Mouse (Mus musculus): ENCODE results near the gene Sin3b.

Sin3b gene

GRCm38 (mm10) chr8:72752289-72752688 is 29.2 kb downstream of the Sin3b start:
- in situ Hi-C loops (cut with MboI, MseI), result loop anchor here (10.0 kb wide), 1 partner anchor 1477 kb away; the partner anchor contains the start of genes Haus8 and Myo9b

GRCm38 (mm10) chr8:72753165-72753564 is 30.1 kb downstream of the Sin3b start:
- in situ Hi-C loops (cut with MboI, MseI), result loop anchor here (10.0 kb wide), 1 partner anchor 1478 kb away; the partner anchor contains the start of genes Haus8 and Myo9b

- in situ Hi-C loops (cut with MboI, MseI), result loop anchor here (10.0 kb wide), 1 partner anchor 1479 kb away; the partner anchor contains the start of genes Haus8 and Myo9b
Measured at GRCm38 (mm10) chr8:72753781-72754180, 30.7 kb downstream of the Sin3b start.

- in situ Hi-C loops (cut with MboI, MseI), result loop anchor here (10.0 kb wide), 1 partner anchor 1481 kb away; the partner anchor contains the start of genes Haus8 and Myo9b
Measured at GRCm38 (mm10) chr8:72756031-72756430, 32.9 kb downstream of the Sin3b start.

GRCm38 (mm10) chr8:72756771-72757390 is 33.8 kb downstream of the Sin3b start:
- in situ Hi-C loops (cut with MboI, MseI), result loop anchor here (10.0 kb wide), 1 partner anchor 1482 kb away; the partner anchor contains the start of genes Haus8 and Myo9b

GRCm38 (mm10) chr8:72757426-72758195 is 34.5 kb downstream of the Sin3b start:
- in situ Hi-C loops (cut with MboI, MseI), result loop anchor here (10.0 kb wide), 1 partner anchor 1483 kb away; the partner anchor contains the start of genes Haus8 and Myo9b

- in situ Hi-C loops (cut with MboI, MseI), result loop anchor here (10.0 kb wide), 1 partner anchor 1484 kb away; the partner anchor contains the start of genes Haus8 and Myo9b
Measured at GRCm38 (mm10) chr8:72758310-72758709, 35.2 kb downstream of the Sin3b start.

GRCm38 (mm10) chr8:72760216-72760615 is 37.1 kb downstream of the Sin3b start:
- in situ Hi-C loops (cut with MboI, MseI), result no loop called here

GRCm38 (mm10) chr8:72761322-72762051 is 38.4 kb downstream of the Sin3b start, which contains the start of gene F2rl3:
F2rl3 (plus strand) TSS chr8:72761880.
- in situ Hi-C loops (cut with MboI, MseI), result no loop called here

GRCm38 (mm10) chr8:72762306-72762705 is 39.2 kb downstream of the Sin3b start:
- in situ Hi-C loops (cut with MboI, MseI), result no loop called here

GRCm38 (mm10) chr8:72765696-72766095 is 42.6 kb downstream of the Sin3b start:
- in situ Hi-C loops (cut with MboI, MseI), result no loop called here

- in situ Hi-C loops (cut with MboI, MseI), result no loop called here
Measured at GRCm38 (mm10) chr8:72766777-72767176, 43.7 kb downstream of the Sin3b start.

- in situ Hi-C loops (cut with MboI, MseI), result no loop called here
Measured at GRCm38 (mm10) chr8:72777797-72778196, 54.7 kb downstream of the Sin3b start.

- in situ Hi-C loops (cut with MboI, MseI), result no loop called here
Measured at GRCm38 (mm10) chr8:72780644-72781043, 57.6 kb downstream of the Sin3b start.

GRCm38 (mm10) chr8:72801583-72801982 is 78.5 kb downstream of the Sin3b start:
- in situ Hi-C loops (cut with MboI, MseI), result no loop called here

Measured in T-helper 1 cell (primary cell).